Mouse (Mus musculus): ENCODE data around the gene Homer2. TPM values are rescaled to one million over a fixed set of nuclear protein-coding genes. Genes with fewer than 3 reads are reported as not detected.

The Homer2 gene
- polyA plus RNA-seq, 1 experiment from 2014 or later = 30.1 TPM

DNA sequence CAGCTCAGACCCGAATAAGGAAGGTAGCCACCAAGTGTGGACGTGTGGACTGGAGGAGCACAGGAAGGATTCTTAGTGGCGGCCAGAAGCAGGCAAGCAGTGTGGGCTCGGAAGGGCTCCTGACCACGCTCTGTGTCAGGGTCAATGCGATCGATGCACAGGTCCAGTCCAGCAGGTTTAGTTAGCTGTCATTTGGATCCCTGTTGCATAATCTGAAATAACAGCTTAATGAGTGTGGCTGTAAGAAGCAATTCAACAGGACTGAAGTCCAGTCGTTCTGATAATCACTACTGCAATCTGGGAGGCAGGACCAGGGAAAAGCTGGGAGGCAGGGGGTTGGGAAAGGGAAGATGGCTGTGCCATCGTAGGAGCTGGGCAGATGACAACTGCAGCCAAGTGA lies 18.9 kb downstream of the Homer2 start:
- no peak overlapping the region for H3K9ac ChIP-seq (ENCODE audit: low read length)
- no peak overlapping the region for H3K27ac ChIP-seq (ENCODE audit: low read depth, low read length)
- 89% methylated on average over 9 of the region's 9 CpGs for WGBS
- DNase-seq (ENCODE audit: low spot score) (no peak), ATAC-seq (replicated peaks; ENCODE audit: low FRiP score) (no peak)
- no peaks in the 10 kb centered on the region for H3K36me3 ChIP-seq (ENCODE audit: control insufficient read depth, insufficient read depth, low read length)
- no peaks in the 10 kb centered on the region for H3K4me1 ChIP-seq (replicated peaks; ENCODE audit: control insufficient read depth, insufficient read depth, low read length)
- no peak overlapping the region for H3K4me2 ChIP-seq (ENCODE audit: low read depth, low read length, severe bottlenecking)
- no peaks in the 10 kb centered on the region for H3K9me3 ChIP-seq (ENCODE audit: control insufficient read depth, low read length)
- no peak overlapping the region for H3K4me3 ChIP-seq (ENCODE audit: low read depth, low read length)
- H3K27me3 ChIP-seq (ENCODE audit: control insufficient read depth, insufficient read depth, low read length) = no peaks in the 10 kb centered on the region

DNA sequence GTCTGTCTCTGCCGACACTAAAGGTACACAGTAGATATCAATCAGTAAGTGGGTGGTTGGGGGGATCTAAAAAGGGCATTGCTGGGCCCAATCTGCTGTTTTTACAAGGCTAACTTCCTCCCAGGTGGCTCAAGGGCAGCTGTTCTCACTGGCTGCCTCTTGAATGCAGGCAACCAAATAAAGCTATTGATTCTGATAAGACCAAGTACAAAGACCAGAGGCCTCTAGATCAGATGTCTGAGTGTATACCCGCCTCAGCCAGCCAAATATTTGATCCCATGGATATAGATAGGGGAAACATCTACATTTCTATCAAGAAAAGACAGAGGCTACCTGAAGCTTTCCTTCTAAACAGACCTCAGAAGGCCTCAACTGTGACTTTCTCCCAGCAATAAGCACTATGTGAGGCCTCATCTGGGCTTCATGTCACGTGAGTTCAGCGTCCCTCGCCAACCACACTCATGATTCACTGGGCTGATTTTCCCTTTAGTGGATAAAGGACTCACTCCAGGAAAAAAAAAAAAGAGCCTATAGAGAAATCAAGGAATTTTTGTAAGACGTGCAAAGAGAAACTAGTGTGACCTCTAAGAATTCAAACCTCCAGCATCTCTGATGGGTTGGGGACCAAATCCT lies 19.5 kb downstream of the Homer2 start:
- ATAC-seq (replicated peaks; ENCODE audit: low FRiP score) (no peak), DNase-seq (ENCODE audit: low spot score) (no peak)
- H3K9ac ChIP-seq (ENCODE audit: low read length) = no peak overlapping the region
- H3K27ac ChIP-seq (ENCODE audit: low read depth, low read length) = no peak overlapping the region
- no peak overlapping the region for H3K4me2 ChIP-seq (ENCODE audit: low read depth, low read length, severe bottlenecking)
- H3K27me3 ChIP-seq (ENCODE audit: control insufficient read depth, insufficient read depth, low read length) = no peaks in the 10 kb centered on the region
- H3K4me3 ChIP-seq (ENCODE audit: low read depth, low read length) = no peak overlapping the region
- H3K9me3 ChIP-seq (ENCODE audit: control insufficient read depth, low read length) = no peaks in the 10 kb centered on the region
- H3K4me1 ChIP-seq (replicated peaks; ENCODE audit: control insufficient read depth, insufficient read depth, low read length) = no peaks in the 10 kb centered on the region
- WGBS = 92% methylated on average over 6 of the region's 6 CpGs
- no peaks in the 10 kb centered on the region for H3K36me3 ChIP-seq (ENCODE audit: control insufficient read depth, insufficient read depth, low read length)

DNA sequence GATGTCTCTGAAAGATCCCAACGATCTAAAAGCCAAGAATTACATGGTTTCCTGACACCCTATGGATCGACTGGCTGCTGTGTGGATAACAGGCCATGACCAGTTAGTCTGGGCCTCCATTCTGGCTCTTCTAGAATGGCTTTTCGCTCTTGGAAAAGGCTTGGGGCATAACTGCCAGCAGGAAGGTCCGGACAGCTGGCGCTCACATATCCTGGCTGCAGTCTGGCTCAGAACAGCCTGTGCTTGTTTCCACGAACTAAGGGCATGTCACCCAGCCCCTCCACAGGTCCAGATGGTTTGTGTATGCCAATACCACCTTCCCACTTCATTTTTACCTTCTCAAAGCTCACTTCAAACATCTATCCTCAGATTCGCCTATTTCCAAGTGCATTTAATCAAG lies 22.0 kb downstream of the Homer2 start:
- H3K4me2 ChIP-seq (ENCODE audit: low read depth, low read length, severe bottlenecking) = no peak overlapping the region
- H3K9ac ChIP-seq (ENCODE audit: low read length) = no peak overlapping the region
- no peak overlapping the region for H3K4me3 ChIP-seq (ENCODE audit: low read depth, low read length)
- no peaks in the 10 kb centered on the region for H3K36me3 ChIP-seq (ENCODE audit: control insufficient read depth, insufficient read depth, low read length)
- 86% methylated on average over 7 of the region's 7 CpGs for WGBS
- no peaks in the 10 kb centered on the region for H3K27me3 ChIP-seq (ENCODE audit: control insufficient read depth, insufficient read depth, low read length)
- H3K27ac ChIP-seq (ENCODE audit: low read depth, low read length) = no peak overlapping the region
- no peaks in the 10 kb centered on the region for H3K9me3 ChIP-seq (ENCODE audit: control insufficient read depth, low read length)
- no peaks in the 10 kb centered on the region for H3K4me1 ChIP-seq (replicated peaks; ENCODE audit: control insufficient read depth, insufficient read depth, low read length)
- DNase-seq (ENCODE audit: low spot score) = no peak
- ATAC-seq (replicated peaks; ENCODE audit: low FRiP score) = no peak

DNA sequence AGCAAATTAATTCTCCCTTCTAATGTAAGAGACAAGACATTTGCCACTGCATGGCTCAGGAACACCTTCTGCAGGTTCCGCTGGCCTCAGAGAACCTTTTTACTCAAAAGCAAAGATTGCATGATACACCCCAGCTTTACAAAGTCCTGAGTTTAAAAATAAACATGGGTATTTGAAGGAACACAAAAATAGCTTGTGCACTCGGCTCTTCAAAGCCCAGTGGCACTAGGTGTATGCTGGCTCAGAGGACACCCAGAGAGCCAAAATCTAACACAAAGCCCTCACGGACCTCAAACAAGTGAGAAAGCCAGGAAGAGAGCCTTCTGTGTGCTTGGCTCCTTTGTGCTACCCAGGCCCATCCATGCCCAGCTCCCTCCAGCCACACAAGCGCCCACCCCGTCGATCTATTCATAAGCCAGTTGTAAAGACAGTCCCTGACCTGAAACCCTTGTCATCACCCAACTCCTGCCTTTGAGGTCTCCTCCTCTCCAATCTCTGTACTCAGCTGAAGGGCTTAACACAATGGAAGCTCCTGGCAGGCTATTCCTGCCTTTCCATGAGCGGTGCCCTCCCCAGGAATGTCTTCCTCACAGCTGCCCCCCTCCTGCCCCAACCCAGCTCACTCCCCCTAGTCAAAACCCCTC lies 23.4 kb downstream of the Homer2 start:
- H3K27ac ChIP-seq (ENCODE audit: low read depth, low read length) = no peak overlapping the region

DNA sequence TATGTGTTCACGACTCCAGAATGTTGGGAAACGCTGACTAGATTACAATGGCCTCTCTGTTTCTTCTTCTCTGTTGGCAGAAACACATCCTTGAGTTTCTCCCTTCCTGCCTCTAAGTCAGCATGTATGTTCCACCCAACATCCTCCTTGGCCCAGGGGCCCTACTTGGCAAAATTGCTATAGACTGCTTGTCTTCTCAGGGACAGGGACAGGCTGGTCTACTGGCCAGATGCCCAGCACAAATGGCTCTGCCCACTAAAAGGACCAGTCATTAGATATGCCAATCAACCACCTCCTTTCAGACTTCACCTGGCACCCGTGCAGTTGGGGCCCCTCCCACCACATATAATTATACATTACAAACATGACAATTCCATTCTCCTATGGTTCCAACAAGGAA lies 25.9 kb downstream of the Homer2 start:
- Histone ChIP-seq H3K4me1 (replicated peaks; ENCODE audit: control insufficient read depth, insufficient read depth, low read length) (no peaks in the 10 kb centered on the region), H3K9me3 (ENCODE audit: control insufficient read depth, low read length) (no peaks in the 10 kb centered on the region), H3K27ac (ENCODE audit: low read depth, low read length) (no peak overlapping the region), H3K27me3 (ENCODE audit: control insufficient read depth, insufficient read depth, low read length) (no peaks in the 10 kb centered on the region), H3K4me3 (ENCODE audit: low read depth, low read length) (no peak overlapping the region), H3K36me3 (ENCODE audit: control insufficient read depth, insufficient read depth, low read length) (no peaks in the 10 kb centered on the region), H3K4me2 (ENCODE audit: low read depth, low read length, severe bottlenecking) (no peak overlapping the region), H3K9ac (ENCODE audit: low read length) (no peak overlapping the region)
- DNase-seq (ENCODE audit: low spot score) (no peak), ATAC-seq (replicated peaks; ENCODE audit: low FRiP score) (no peak)
- WGBS = 76% methylated on average over 3 of the region's 3 CpGs

More for the DNA sequence above, 23.4 kb downstream of the Homer2 start:
- DNase-seq (ENCODE audit: low spot score) = no peak
- Histone ChIP-seq H3K4me2 (ENCODE audit: low read depth, low read length, severe bottlenecking) (no peak overlapping the region), H3K9ac (ENCODE audit: low read length) (no peak overlapping the region), H3K4me3 (ENCODE audit: low read depth, low read length) (no peak overlapping the region), H3K27me3 (ENCODE audit: control insufficient read depth, insufficient read depth, low read length) (no peaks in the 10 kb centered on the region), H3K36me3 (ENCODE audit: control insufficient read depth, insufficient read depth, low read length) (no peaks in the 10 kb centered on the region), H3K4me1 (replicated peaks; ENCODE audit: control insufficient read depth, insufficient read depth, low read length) (no peaks in the 10 kb centered on the region), H3K9me3 (ENCODE audit: control insufficient read depth, low read length) (no peaks in the 10 kb centered on the region)
- ATAC-seq (replicated peaks; ENCODE audit: low FRiP score) = no peak
- WGBS = 81% methylated on average over 7 of the region's 7 CpGs

DNA sequence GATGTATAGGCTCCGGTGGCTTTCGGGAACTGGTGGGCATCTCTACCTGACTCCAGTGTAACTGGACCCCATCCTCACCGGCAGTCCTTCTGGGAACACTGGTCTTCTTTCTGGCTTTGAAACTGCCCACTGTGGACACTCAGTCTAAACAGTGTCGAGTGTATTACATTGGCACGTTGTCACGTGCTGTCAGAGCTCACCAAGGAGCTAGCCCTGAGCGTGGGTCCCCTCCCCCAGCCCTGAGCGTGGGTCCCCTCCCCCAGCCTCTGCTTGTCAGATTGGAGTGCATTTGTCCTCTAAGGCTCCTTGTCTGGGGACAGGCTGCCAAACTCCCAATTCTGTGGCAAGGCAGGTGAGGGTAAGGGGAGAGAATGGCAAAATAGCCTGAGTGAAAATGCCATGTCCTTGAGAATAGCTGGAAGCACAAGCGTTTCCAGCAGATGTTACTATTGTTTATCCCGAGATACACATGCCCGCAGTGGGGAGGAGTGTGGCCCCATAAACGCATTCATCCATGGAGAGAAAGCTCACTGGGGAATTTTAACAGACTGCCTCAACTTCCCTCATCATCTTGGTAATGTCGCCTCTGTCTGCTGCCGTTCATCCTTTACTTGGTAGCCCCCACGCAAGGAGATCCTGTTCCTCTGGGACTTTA lies 33.8 kb downstream of the Homer2 start:
- DNase-seq (ENCODE audit: low spot score) (no peak), ATAC-seq (replicated peaks; ENCODE audit: low FRiP score) (no peak; the same call in 1 of the 2 replicates)
- no peaks in the 10 kb centered on the region for H3K36me3 ChIP-seq (ENCODE audit: control insufficient read depth, insufficient read depth, low read length)
- no peaks in the 10 kb centered on the region for H3K9me3 ChIP-seq (ENCODE audit: control insufficient read depth, low read length)
- no peak overlapping the region for H3K9ac ChIP-seq (ENCODE audit: low read length)
- H3K27ac ChIP-seq (ENCODE audit: low read depth, low read length) = peak overlapping the region; percentile 38
- no peak overlapping the region for H3K4me3 ChIP-seq (ENCODE audit: low read depth, low read length)
- 68% methylated on average over 15 of the region's 15 CpGs for WGBS
- no peaks in the 10 kb centered on the region for H3K27me3 ChIP-seq (ENCODE audit: control insufficient read depth, insufficient read depth, low read length)
- H3K4me2 ChIP-seq (ENCODE audit: low read depth, low read length, severe bottlenecking) = no peak overlapping the region
- no peaks in the 10 kb centered on the region for H3K4me1 ChIP-seq (replicated peaks; ENCODE audit: control insufficient read depth, insufficient read depth, low read length)

DNA sequence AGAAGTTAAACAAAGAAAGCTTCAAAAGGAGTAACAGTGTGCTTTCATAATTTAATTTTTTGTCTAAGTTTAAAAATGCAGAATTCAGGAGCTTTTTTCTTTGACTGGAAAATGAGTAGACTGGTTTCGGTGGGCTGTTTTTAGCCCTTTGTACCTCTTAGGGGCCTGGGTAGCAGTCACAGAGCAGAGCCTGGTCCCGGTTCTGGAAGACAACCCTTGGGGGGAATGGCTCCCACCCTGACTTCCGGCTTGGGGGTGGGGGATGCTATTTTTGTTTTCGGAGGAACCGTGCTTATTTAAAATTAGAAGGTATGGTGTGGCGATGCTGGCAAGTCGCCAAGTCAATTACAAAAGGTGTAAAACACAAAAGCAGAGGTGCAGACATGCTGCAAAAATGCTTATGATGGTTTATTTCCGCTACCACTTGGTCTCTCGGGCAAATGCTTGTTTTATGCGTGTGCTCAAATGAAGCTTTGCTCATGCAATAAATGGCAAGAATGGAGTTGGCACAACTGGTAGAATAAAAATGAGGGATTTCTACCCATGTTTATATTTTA lies 34.5 kb downstream of the Homer2 start:
- Histone ChIP-seq H3K4me2 (ENCODE audit: low read depth, low read length, severe bottlenecking) (no peak overlapping the region), H3K27ac (ENCODE audit: low read depth, low read length) (no peak overlapping the region), H3K36me3 (ENCODE audit: control insufficient read depth, insufficient read depth, low read length) (no peaks in the 10 kb centered on the region), H3K9ac (ENCODE audit: low read length) (no peak overlapping the region), H3K27me3 (ENCODE audit: control insufficient read depth, insufficient read depth, low read length) (no peaks in the 10 kb centered on the region), H3K9me3 (ENCODE audit: control insufficient read depth, low read length) (no peaks in the 10 kb centered on the region), H3K4me3 (ENCODE audit: low read depth, low read length) (no peak overlapping the region), H3K4me1 (replicated peaks; ENCODE audit: control insufficient read depth, insufficient read depth, low read length) (no peaks in the 10 kb centered on the region)
- DNase-seq (ENCODE audit: low spot score) (no peak), ATAC-seq (replicated peaks; ENCODE audit: low FRiP score) (no peak)
- 72% methylated on average over 10 of the region's 10 CpGs for WGBS

DNA sequence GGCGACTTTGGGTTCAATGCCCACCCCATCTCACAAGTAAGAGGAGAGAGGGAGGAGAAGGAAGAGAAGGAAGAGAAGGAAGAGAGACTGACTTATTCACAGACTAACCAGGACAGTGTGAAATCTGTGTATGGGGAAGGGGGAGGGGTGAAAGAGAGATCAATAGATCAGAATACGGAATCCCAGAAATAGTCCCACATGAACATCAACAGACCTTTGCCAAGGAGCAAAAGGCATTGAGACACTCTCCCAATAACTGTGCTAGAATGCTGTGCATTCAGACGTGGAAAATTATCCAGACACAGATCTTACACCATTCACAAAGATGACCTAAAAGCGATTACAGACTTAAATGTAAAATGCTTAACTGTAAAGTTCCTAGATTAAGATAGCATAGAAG lies 40.2 kb downstream of the Homer2 start:
- no peak overlapping the region for H3K9ac ChIP-seq (ENCODE audit: low read length)
- no peaks in the 10 kb centered on the region for H3K4me1 ChIP-seq (replicated peaks; ENCODE audit: control insufficient read depth, insufficient read depth, low read length)
- H3K4me2 ChIP-seq (ENCODE audit: low read depth, low read length, severe bottlenecking) = no peak overlapping the region
- no peak overlapping the region for H3K27ac ChIP-seq (ENCODE audit: low read depth, low read length)
- DNase-seq (ENCODE audit: low spot score) (no peak), ATAC-seq (replicated peaks; ENCODE audit: low FRiP score) (no peak)
- no peaks in the 10 kb centered on the region for H3K9me3 ChIP-seq (ENCODE audit: control insufficient read depth, low read length)
- no peak overlapping the region for H3K4me3 ChIP-seq (ENCODE audit: low read depth, low read length)
- WGBS = 88% methylated on average over 4 of the region's 4 CpGs
- no peaks in the 10 kb centered on the region for H3K36me3 ChIP-seq (ENCODE audit: control insufficient read depth, insufficient read depth, low read length)
- H3K27me3 ChIP-seq (ENCODE audit: control insufficient read depth, insufficient read depth, low read length) = no peaks in the 10 kb centered on the region

Measured in forebrain, embryonic 11.5 days (tissue).